Mouse (Mus musculus): ENCODE results near the gene Gm8122. TPM values are rescaled to one million over a fixed set of nuclear protein-coding genes. Genes with fewer than 3 reads are reported as not detected.

Gm8122 gene
- not detected in 2 replicates for polyA plus RNA-seq (2015; fragmentation: Nextera tagmentation; extraction: Ambion mirVana)

GRCm38 (mm10) chr14:43235204-43235603, at the start of gene Gm8122:
Gene Gm8122, minus strand, starts transcription at chr14:43235304.

GRCm38 (mm10) chr14:43274986-43275511, 39.9 kb upstream of the Gm8122 start, which contains the start of gene Gm9732:
Gene Gm9732, plus strand, starts transcription at chr14:43275036.

GRCm38 (mm10) chr14:43258349-43258748, 23.2 kb upstream of the Gm8122 start, which contains the start of gene Gm8126:
Gene Gm8126, plus strand, starts transcription at chr14:43258649.

Other genes starting within 250 kb of the Gm8122 start
- not detected in 2 replicates for gene Gm8082, start 241.7 kb downstream of the Gm8122 start, polyA plus RNA-seq (2015; fragmentation: Nextera tagmentation; extraction: Ambion mirVana)
- gene Gm10376, start 219.7 kb downstream of the Gm8122 start, polyA plus RNA-seq (2015; fragmentation: Nextera tagmentation; extraction: Ambion mirVana), result not detected in 2 replicates
- gene Gm8094, start 158.7 kb downstream of the Gm8122 start, polyA plus RNA-seq (2015; fragmentation: Nextera tagmentation; extraction: Ambion mirVana), result not detected in 2 replicates
- not detected in 2 replicates for gene Gm8104, start 134.7 kb downstream of the Gm8122 start, polyA plus RNA-seq (2015; fragmentation: Nextera tagmentation; extraction: Ambion mirVana)
- gene Gm7233, start 55.4 kb downstream of the Gm8122 start, polyA plus RNA-seq (2015; fragmentation: Nextera tagmentation; extraction: Ambion mirVana), result not detected in 2 replicates
- not detected in 2 replicates for gene Gm8126, start 23.3 kb upstream of the Gm8122 start, polyA plus RNA-seq (2015; fragmentation: Nextera tagmentation; extraction: Ambion mirVana)
- not detected in 2 replicates for gene Gm9732, start 39.7 kb upstream of the Gm8122 start, polyA plus RNA-seq (2015; fragmentation: Nextera tagmentation; extraction: Ambion mirVana)
- not detected in 2 replicates for gene Gm8127, start 58.5 kb upstream of the Gm8122 start, polyA plus RNA-seq (2015; fragmentation: Nextera tagmentation; extraction: Ambion mirVana)
- not detected in 2 replicates for gene 1700001F09Rik, start 112.5 kb upstream of the Gm8122 start, polyA plus RNA-seq (2015; fragmentation: Nextera tagmentation; extraction: Ambion mirVana)
- gene Gm8138, start 181.0 kb upstream of the Gm8122 start, polyA plus RNA-seq (2015; fragmentation: Nextera tagmentation; extraction: Ambion mirVana), result not detected in 2 replicates